Mouse (Mus musculus) megakaryocyte, adult 5-6 weeks (primary cell): ENCODE results near the gene 2310033P09Rik. TPM values are rescaled to one million over a fixed set of nuclear protein-coding genes. Genes with fewer than 3 reads are reported as not detected.

Experiments
- ATAC-seq: 2 replicates; pipeline ENCODE4 v1.8.0; 2016; ENCODE audit warnings: mild to moderate bottlenecking, inconsistent platforms; ENCODE audit not compliant: poor library complexity, severe bottlenecking
- total RNA-seq, 2 experiments: library from RNA; stranded (forward) in 1 of 2; stranded (reverse) in 1 of 2; fragments of 153-499, 151-499 nt in 1 of 2; fragments of 221-1000, 200-1000 nt in 1 of 2; gene quantifications; 2 replicates each; pipeline versions ENCODE4 v1.2.3 to v1.2.4; 2015 to 2017

Gene 2310033P09Rik
- total RNA-seq (2015), result 8.3 and 8.6 TPM in 2 replicates
- 7.2 and 8.7 TPM in 2 replicates for total RNA-seq (2017)

DNA sequence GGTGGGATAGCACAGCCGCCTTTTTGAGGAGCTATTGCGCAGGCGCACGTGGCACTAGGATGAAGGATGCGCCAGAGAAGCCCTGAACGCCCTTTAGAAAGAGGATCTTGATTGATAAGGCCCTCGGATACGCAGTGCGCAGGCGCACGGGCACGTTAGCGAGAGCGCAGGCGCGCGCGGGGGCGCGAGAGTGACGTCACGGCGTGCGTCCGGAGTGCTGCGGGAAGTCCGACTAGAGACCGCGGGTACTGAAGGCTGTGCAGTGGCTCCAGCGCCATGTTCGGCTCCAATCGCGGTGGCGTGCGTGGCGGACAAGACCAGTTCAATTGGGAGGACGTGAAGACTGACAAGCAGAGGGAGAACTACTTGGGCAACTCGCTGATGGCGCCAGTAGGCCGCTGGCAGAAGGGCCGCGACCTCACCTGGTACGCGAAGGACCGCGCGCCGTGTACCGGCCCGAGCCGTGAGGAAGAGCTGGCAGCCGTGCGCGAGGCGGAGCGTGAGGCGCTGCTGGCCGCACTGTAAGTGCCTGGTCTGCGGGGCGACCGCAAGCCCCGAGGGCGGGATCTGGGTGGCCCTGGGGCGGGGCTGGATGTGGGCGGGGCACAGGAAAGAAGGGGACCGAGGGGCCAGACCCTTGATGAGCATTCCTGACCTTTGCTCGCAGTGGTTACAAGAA lies at the start of gene 2310033P09Rik:
Gene 2310033P09Rik (plus strand): TSS at position 169 of the 679 bp plus-strand sequence.
- ATAC-seq, result peak; percentile 77

DNA sequence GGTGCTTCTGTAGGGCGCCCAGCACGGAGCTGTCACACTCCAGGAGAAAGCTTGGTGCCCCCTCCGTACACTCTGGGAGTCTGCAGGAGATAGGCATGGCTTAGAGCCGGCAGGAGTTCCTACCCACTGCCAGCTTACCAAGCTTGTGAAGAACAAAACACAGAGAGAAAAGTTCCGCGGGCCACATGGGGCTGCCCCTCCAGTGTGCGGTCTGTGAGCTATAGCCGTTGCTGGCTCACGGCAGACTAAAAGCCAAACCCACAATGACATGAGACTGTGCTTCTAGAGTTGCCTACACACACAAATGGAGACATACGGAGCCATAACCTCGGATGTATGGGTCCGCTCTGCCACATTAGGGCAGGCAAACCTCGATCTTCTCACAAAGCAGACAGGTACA lies 49.0 kb upstream of the 2310033P09Rik start:
- ATAC-seq, result no peak

- no peak for ATAC-seq
These were observed 48.6 kb upstream of the 2310033P09Rik start for GRCm38 (mm10) chr11:59159558-59159957.

DNA sequence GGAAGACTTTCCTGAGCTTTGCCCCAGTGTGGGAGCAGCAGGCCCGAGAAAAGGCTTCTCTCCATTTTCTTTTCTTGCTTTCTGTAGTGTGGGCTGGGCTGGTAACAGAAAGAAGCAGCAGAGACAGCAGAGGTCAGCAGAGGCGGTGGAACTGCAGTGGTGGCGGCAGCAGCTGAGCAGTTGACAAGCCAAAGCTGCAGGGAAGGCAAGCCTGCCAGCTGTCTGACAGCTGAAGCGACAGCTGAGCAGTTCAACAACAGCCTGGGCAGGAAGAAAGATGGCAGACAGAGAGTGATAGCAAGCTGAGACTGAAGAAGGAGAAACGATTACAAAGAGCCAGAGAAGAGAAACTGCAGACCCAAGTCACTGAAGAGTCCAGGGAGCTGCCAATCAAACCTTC lies 46.7 kb upstream of the 2310033P09Rik start:
- no peak for ATAC-seq

- ATAC-seq, result no peak
These were observed 45.5 kb upstream of the 2310033P09Rik start for GRCm38 (mm10) chr11:59162443-59163254.

DNA sequence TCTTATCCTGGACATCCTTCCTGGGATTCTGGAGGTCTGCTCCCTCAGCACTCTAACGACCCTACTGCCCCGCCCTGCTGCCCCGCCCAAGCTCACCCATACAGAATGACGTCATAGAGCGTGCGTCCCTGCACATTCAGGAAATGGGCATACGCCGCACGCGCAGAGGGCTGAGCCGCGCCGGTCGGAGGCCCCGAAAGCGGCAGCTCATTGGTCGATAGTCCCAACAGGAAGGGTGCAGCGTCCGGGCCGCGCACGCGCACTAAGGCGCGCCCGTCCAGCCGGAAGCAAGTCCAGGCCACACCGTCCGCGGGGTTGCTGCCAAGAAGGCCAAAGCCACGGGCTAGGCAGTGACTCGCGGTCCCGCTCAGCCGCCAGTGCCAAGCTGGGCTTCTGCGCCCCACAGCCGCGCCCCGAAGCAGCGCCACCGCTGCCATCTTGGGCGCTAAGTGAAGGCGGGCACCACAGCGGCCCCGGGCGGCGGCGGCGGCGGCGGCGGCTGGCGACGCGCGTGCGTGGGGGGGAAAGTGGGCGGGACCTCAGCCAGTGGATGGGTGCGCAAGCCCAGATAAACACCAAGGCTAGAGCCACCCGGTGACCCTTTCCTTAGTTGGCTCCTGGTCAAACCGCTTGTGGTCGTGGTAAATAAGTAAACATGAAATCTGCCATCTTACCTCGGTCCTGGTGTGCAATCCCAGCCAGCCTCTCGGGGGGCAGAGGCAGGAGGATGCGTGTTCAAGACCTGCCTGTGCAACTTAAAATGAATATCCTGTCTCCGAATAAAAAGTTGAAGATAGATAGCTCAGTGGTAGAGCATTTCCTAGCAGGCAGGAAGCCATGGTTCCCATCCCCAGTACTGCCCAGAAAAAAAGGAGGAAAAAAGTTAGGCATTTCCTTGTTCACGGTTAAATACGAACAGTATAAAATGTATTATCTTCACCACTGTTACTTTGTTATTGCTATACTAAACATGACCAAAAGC lies 44.6 kb upstream of the 2310033P09Rik start, which contains the start of gene Iba57:
Gene Iba57 (minus strand): TSS at position 485 of the 982 bp plus-strand sequence.
- ATAC-seq, result peak; percentile 96

GRCm38 (mm10) chr11:59164384-59164783 lies 43.7 kb upstream of the 2310033P09Rik start:
- ATAC-seq, result no peak

GRCm38 (mm10) chr11:59165616-59166241 lies 42.4 kb upstream of the 2310033P09Rik start:
- ATAC-seq, result no peak

DNA sequence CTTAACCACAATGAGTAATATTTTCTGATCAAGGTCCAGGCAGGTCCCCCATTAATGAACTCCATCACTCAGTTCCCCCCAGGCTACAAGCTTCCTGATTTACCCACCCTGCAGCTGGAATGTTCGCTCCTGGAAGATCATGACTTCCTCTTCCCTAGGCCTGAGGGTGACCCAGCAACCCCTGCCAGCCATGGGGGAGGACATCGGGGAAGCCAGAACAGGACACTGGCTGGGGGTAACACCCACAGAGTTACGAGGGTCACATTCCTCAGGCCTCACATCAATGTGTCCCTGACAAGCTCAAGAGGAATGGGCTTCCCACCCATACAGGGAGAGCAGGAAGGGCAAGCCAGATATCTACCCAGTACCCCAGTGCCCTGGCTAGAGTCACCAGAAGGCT lies 38.3 kb upstream of the 2310033P09Rik start:
- ATAC-seq, result no peak

GRCm38 (mm10) chr11:59170549-59170948 lies 37.6 kb upstream of the 2310033P09Rik start:
- ATAC-seq, result no peak

GRCm38 (mm10) chr11:59174189-59174838 lies 33.8 kb upstream of the 2310033P09Rik start:
- ATAC-seq, result no peak

DNA sequence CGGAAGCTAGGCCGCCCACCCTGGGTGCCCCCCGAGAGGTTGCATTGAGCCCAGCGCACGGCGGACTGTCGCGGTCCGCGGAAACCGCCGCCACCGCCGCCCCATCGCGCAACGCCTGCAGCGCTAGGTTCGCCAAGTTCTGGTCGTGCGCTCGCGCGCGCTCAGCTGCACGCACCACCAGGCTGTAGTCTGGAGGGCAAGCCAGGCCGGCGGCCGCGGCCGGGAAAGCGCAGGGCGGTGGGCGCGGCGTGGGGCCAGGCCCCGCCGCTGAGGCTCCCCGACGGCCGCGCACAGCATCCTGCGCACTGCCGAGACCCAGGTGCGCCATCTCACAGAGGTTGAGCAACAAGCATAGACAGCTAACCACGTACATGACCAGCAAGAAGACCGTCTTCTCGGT lies 31.6 kb upstream of the 2310033P09Rik start:
- ATAC-seq, result no peak

- ATAC-seq, result no peak
These were observed 31.2 kb upstream of the 2310033P09Rik start for GRCm38 (mm10) chr11:59176921-59177320.

- no peak for ATAC-seq
These were observed 25.2 kb upstream of the 2310033P09Rik start, which contains the start of gene Gjc2 for GRCm38 (mm10) chr11:59182864-59183331. TSS of gene Gjc2 (minus strand) at chr11:59183213.

DNA sequence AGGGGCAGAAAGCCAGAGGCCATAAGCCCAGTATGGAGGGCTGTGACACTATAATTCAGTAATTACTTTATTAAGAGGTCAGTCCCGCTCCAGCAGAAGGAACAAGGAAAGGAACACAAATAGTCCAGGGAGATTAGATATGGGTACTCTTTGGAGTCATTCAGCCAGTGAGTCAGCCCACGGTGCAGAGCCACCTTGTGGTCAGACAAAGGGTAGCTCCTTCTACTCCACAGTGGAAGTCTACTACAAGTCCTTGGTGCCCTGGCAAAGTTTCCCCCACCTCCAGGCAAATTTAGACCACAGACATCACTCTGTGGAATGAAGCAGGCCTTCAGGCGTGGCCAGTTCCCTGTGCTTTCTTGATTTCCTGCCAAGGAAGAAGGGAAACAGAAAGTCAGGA lies 24.3 kb upstream of the 2310033P09Rik start:
- peak; percentile 90 for ATAC-seq

GRCm38 (mm10) chr11:59185490-59185889 lies 22.6 kb upstream of the 2310033P09Rik start:
- ATAC-seq, result no peak

DNA sequence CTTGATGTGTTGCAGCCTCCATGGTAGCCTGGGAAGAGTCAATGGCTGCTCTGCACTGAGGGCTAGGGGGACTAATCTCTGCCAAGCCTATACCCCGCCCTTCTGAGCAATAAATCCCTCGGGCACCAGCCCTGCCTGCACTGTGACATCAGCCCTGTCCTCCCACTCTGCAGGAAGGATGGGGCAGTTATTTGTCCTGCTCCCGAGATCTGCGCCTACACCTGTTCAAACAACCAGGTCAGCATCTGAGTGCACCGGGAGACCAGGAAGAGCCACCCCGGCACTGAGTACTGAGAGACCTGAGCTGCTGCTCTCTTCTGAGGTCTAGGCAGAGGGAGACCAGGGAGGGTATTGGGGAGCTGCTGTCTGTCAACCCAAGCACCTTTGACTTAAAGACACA lies 20.4 kb upstream of the 2310033P09Rik start:
- ATAC-seq, result no peak

GRCm38 (mm10) chr11:59191231-59192058 lies 16.7 kb upstream of the 2310033P09Rik start:
- ATAC-seq, result peak; percentile 95

DNA sequence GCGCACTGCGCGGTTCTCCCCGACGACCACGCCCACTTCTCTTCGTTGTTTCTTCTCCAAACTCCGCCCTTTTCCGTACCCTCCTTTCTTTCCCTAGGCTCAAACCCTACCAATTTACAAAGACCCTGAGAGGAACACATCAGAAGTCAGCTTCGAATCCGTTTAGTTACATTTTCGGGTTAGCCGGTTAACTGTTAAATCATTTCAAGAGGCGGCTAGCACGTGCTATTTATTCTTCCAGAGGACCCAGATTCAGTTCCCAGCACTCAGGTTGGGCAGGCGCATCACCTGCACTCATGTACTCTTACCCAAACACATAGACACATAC lies 16.1 kb upstream of the 2310033P09Rik start, which contains the start of gene Guk1:
Gene Guk1 (minus strand): TSS at position 154 of the 328 bp plus-strand sequence.
- 0 out of 2 replicates have a peak, but pooled peaks have one; percentile 3 for ATAC-seq
